In genomic region chr4:138463832-138464487, GRCm38 (mm10) we compare ENCODE assay signal across 8 mouse cellular contexts. TPM values are rescaled to one million over a fixed set of nuclear protein-coding genes. Genes with fewer than 3 reads are reported as not detected.
DNase-seq lines count a peak whose midpoint lies in the region; ATAC-seq and TF ChIP-seq lines count a peak whose summit lies in the region.

No protein-coding gene starts in this region.

- peak overlapping the region; percentile 53 for H3K4me2 ChIP-seq in intestine, embryonic 16.5 days (ENCODE audit: low read depth, low read length)
- peak overlapping the region; percentile 38 for H3K4me2 ChIP-seq in limb, embryonic 15.5 days
- peak overlapping the region; percentile 40 for H3K4me2 ChIP-seq in midbrain, embryonic 14.5 days (ENCODE audit: low read length)
- peak overlapping the region; percentile 40 for H3K4me2 ChIP-seq in stomach, postnatal 0 days (replicated peaks; ENCODE audit: low read depth)

- H3K9me3 ChIP-seq in ES-E14 (ENCODE audit: control insufficient read depth, insufficient read depth, low read depth, low read length), result no peaks in the 10 kb centered on the region
- no peaks in the 10 kb centered on the region for H3K9me3 ChIP-seq in intestine, embryonic 16.5 days (ENCODE audit: control insufficient read depth, low read length)
- no peaks in the 10 kb centered on the region for H3K9me3 ChIP-seq in limb, embryonic 15.5 days
- no peaks in the 10 kb centered on the region for H3K9me3 ChIP-seq in midbrain, embryonic 14.5 days (ENCODE audit: control insufficient read depth, low read length)
- no peaks in the 10 kb centered on the region for H3K9me3 ChIP-seq in stomach, postnatal 0 days (ENCODE audit: control insufficient read depth, low read length)

- no peak for TF ChIP-seq EP300 in stomach, postnatal 0 days (optimal IDR thresholded peaks at IDR 0.05)

- TF ChIP-seq POLR2A in cortical plate, adult 2 months (IDR thresholded peaks at IDR 0.05; ENCODE audit: extremely low read depth, insufficient read depth, low read length), result no peak

- 8% methylated on average over 11 of the region's 11 CpGs for whole genome bisulfite sequencing in intestine, embryonic 16.5 days
- WGBS in limb, embryonic 15.5 days, result 9% methylated on average over 11 of the region's 11 CpGs
- WGBS in midbrain, embryonic 14.5 days, result 4% methylated on average over 11 of the region's 11 CpGs
- WGBS in stomach, postnatal 0 days, result 12% methylated on average over 11 of the region's 11 CpGs

- peak; percentile 51 for DNase-seq in 3134 (ENCODE audit: extremely low read depth, insufficient read length, low spot score)
- DNase-seq in ES-E14 (ENCODE audit: low read depth, low spot score), result no peak
- peak; percentile 91 to 95 for DNase-seq in heart, adult 18-20 months
- DNase-seq in midbrain, embryonic 14.5 days, result peak; percentile 71
- peak; percentile 74 for DNase-seq in stomach, postnatal 0 days (ENCODE audit: low spot score)

- H3K27me3 ChIP-seq in intestine, embryonic 16.5 days (replicated peaks; ENCODE audit: control insufficient read depth, insufficient read depth, low read length), result no peaks in the 10 kb centered on the region
- peaks cover 47% of the 10 kb centered on the region for H3K27me3 ChIP-seq in limb, embryonic 15.5 days
- no peaks in the 10 kb centered on the region for H3K27me3 ChIP-seq in midbrain, embryonic 14.5 days (ENCODE audit: control insufficient read depth, insufficient read depth, low read length)
- no peaks in the 10 kb centered on the region for H3K27me3 ChIP-seq in stomach, postnatal 0 days (ENCODE audit: control insufficient read depth, insufficient read depth, low read length)

- ATAC-seq in intestine, embryonic 16.5 days, result peak; percentile 63
- ATAC-seq in limb, embryonic 15.5 days (ENCODE audit: insufficient number of reproducible peaks, low FRiP score, low TSS enrichment, low read depth), result no peak
- peak; percentile 7; the same call in 1 of the 2 replicates for ATAC-seq in midbrain, embryonic 14.5 days (ENCODE audit: low FRiP score, low TSS enrichment)
- peak; percentile 59; the same call in 1 of the 2 replicates for ATAC-seq in stomach, postnatal 0 days (ENCODE audit: low FRiP score, low TSS enrichment)

- in situ Hi-C loops in ES-E14 (cut with MboI; ENCODE audit: low sequenced_read_pairs in 2 of 2, unreplicated experiment in 2 of 2), result loop anchor here in 1 of 2 experiments (25.0 kb wide), 1 partner anchor 1373 kb away; the partner anchor contains the start of gene Pax7

- H3K36me3 ChIP-seq in ES-E14 (ENCODE audit: control insufficient read depth, insufficient read depth, low read length, poor library complexity, severe bottlenecking), result no peaks in the 10 kb centered on the region
- H3K36me3 ChIP-seq in intestine, embryonic 16.5 days (ENCODE audit: control insufficient read depth, insufficient read depth, low read length), result no peaks in the 10 kb centered on the region
- H3K36me3 ChIP-seq in limb, embryonic 15.5 days, result no peaks in the 10 kb centered on the region
- peaks cover 5% of the 10 kb centered on the region; the same call in 1 of the 2 replicates for H3K36me3 ChIP-seq in midbrain, embryonic 14.5 days (ENCODE audit: control insufficient read depth, insufficient read depth, low read length)
- H3K36me3 ChIP-seq in stomach, postnatal 0 days (ENCODE audit: control insufficient read depth, insufficient read depth, low read length), result no peaks in the 10 kb centered on the region

- no peak for TF ChIP-seq CTCF in cortical plate, adult 2 months (IDR thresholded peaks at IDR 0.05; ENCODE audit: extremely low read depth, insufficient read depth, low read length)
- TF ChIP-seq CTCF in stomach, postnatal 0 days (IDR thresholded peaks at IDR 0.05; ENCODE audit: low read depth), result peak; percentile 8; the same call in 1 of the 2 replicates

- H3K9ac ChIP-seq in ES-E14 (ENCODE audit: insufficient read depth, low read depth, low read length, poor library complexity, severe bottlenecking), result peak overlapping the region; percentile 30; the same call in 1 of the 2 replicates
- peak overlapping the region; percentile 54; the same call in 1 of the 2 replicates for H3K9ac ChIP-seq in intestine, embryonic 16.5 days (ENCODE audit: low read depth, low read length)
- no peak overlapping the region for H3K9ac ChIP-seq in limb, embryonic 15.5 days
- 0 out of 2 replicates have a peak overlapping the region, but pooled peaks have one; percentile 20 for H3K9ac ChIP-seq in midbrain, embryonic 14.5 days (replicated peaks; ENCODE audit: low read length)
- no peak overlapping the region for H3K9ac ChIP-seq in stomach, postnatal 0 days (ENCODE audit: low read length)

- H3K4me3 ChIP-seq in ES-E14 (ENCODE audit: insufficient read depth in 1 of 2, low read depth in 1 of 2, low read length in 2 of 2, poor library complexity in 1 of 2, severe bottlenecking in 1 of 2), result peak overlapping the region; percentile 29 to 51; a peak in 2 of 4 replicates
- no peak overlapping the region for H3K4me3 ChIP-seq in cortical plate, adult 2 months (ENCODE audit: insufficient read depth, low read length)
- peak overlapping the region; percentile 32; the same call in 1 of the 2 replicates for H3K4me3 ChIP-seq in intestine, embryonic 16.5 days (ENCODE audit: low read length)
- H3K4me3 ChIP-seq in limb, embryonic 15.5 days, result no peak overlapping the region; the same call in 1 of the 2 replicates
- H3K4me3 ChIP-seq in midbrain, embryonic 14.5 days (replicated peaks; ENCODE audit: low read depth, low read length), result no peak overlapping the region
- no peak overlapping the region for H3K4me3 ChIP-seq in stomach, postnatal 0 days (ENCODE audit: low read depth, low read length)

- H3K27ac ChIP-seq in ES-E14 (ENCODE audit: insufficient read depth, low read depth, low read length, poor library complexity, severe bottlenecking), result peak overlapping the region; percentile 14; the same call in 1 of the 2 replicates
- H3K27ac ChIP-seq in cortical plate, adult 2 months (ENCODE audit: insufficient read depth, low read length), result peak overlapping the region; percentile 94
- peak overlapping the region; percentile 97 for H3K27ac ChIP-seq in intestine, embryonic 16.5 days (ENCODE audit: low read length)
- H3K27ac ChIP-seq in limb, embryonic 15.5 days, result no peak overlapping the region
- peak overlapping the region; percentile 82 for H3K27ac ChIP-seq in midbrain, embryonic 14.5 days (replicated peaks; ENCODE audit: low read depth, low read length)
- H3K27ac ChIP-seq in stomach, postnatal 0 days (replicated peaks), result peak overlapping the region; percentile 91

- peaks cover 5 to 38% of the 10 kb centered on the region in 2 experiments; a peak in 3 of 4 replicates for H3K4me1 ChIP-seq in ES-E14 (ENCODE audit: control insufficient read depth in 2 of 2, insufficient read depth in 2 of 2, low read length in 2 of 2, poor library complexity in 1 of 2)
- peaks cover 17% of the 10 kb centered on the region for H3K4me1 ChIP-seq in cortical plate, adult 2 months (ENCODE audit: control insufficient read depth, insufficient read depth, low read length)
- peaks cover 59% of the 10 kb centered on the region for H3K4me1 ChIP-seq in intestine, embryonic 16.5 days (ENCODE audit: control insufficient read depth, insufficient read depth, low read length)
- H3K4me1 ChIP-seq in limb, embryonic 15.5 days, result peaks cover 36% of the 10 kb centered on the region
- H3K4me1 ChIP-seq in midbrain, embryonic 14.5 days (ENCODE audit: control insufficient read depth, insufficient read depth, low read length), result peaks cover 46% of the 10 kb centered on the region
- H3K4me1 ChIP-seq in stomach, postnatal 0 days (replicated peaks; ENCODE audit: control insufficient read depth, insufficient read depth), result no peaks in the 10 kb centered on the region; the same call in none of the 2 replicates

TF ChIP-seq in ES-E14, 5 proteins besides CTCF, POLR2A, EP300 and RAD21:
- TF ChIP-seq MAFK (IDR thresholded peaks at IDR 0.05; ENCODE audit: insufficient read depth, low read depth, low read length) (no peak), ZNF384 (IDR thresholded peaks at IDR 0.05; ENCODE audit: low read depth, low read length) (0 out of 2 replicates have a peak, but pooled peaks have one; percentile 11), HCFC1 (IDR thresholded peaks at IDR 0.05; ENCODE audit: borderline replicate concordance, insufficient read depth, low read length) (no peak), ZC3H11A (IDR thresholded peaks at IDR 0.05; ENCODE audit: borderline replicate concordance, low read depth, low read length) (no peak)

RNA-seq across cellular contexts. Expression of gene Camk2n1, which starts 9.8 kb away (rescaled TPM):
- total RNA-seq in ES-E14 (2012; rRNA removed), result 1.2 and 1.4 TPM in 2 replicates
- polyA plus RNA-seq in cortical plate, adult 2 months (2012; rRNA removed), result 995 and 1,039 TPM in 2 replicates
- total RNA-seq in heart, adult 18-20 months (2021), result 10 to 100 TPM; 12.3 to 12.6 TPM
- 3.5 and 3.6 TPM in 2 replicates for polyA plus RNA-seq in intestine, embryonic 16.5 days (2015; fragmentation: Nextera tagmentation; extraction: Ambion mirVana)
- 1.7 and 2.2 TPM in 2 replicates for polyA plus RNA-seq in limb, embryonic 15.5 days (2015; fragmentation: Nextera tagmentation; extraction: Ambion mirVana)
- 15.4 and 20.5 TPM in 2 replicates for polyA plus RNA-seq in midbrain, embryonic 14.5 days (2014; fragmentation: Nextera tagmentation; extraction: Ambion mirVana)
- polyA plus RNA-seq in stomach, postnatal 0 days (2015; fragmentation: Nextera tagmentation; extraction: Ambion mirVana), result 4.5 and 4.8 TPM in 2 replicates

RNA-seq across cellular contexts. Expression of gene Mul1, which starts 29.5 kb away (rescaled TPM):
- 58.4 and 62.3 TPM in 2 replicates for total RNA-seq in ES-E14 (2012; rRNA removed)
- 28.2 and 30.6 TPM in 2 replicates for polyA plus RNA-seq in cortical plate, adult 2 months (2012; rRNA removed)
- total RNA-seq in heart, adult 18-20 months (2021), result 10 to 100 TPM; 76.1 to 88.4 TPM
- 32.7 and 35.3 TPM in 2 replicates for polyA plus RNA-seq in intestine, embryonic 16.5 days (2015; fragmentation: Nextera tagmentation; extraction: Ambion mirVana)
- polyA plus RNA-seq in limb, embryonic 15.5 days (2015; fragmentation: Nextera tagmentation; extraction: Ambion mirVana), result 16.8 and 17.7 TPM in 2 replicates
- 22.8 and 23.8 TPM in 2 replicates for polyA plus RNA-seq in midbrain, embryonic 14.5 days (2014; fragmentation: Nextera tagmentation; extraction: Ambion mirVana)
- 17.1 and 18.7 TPM in 2 replicates for polyA plus RNA-seq in stomach, postnatal 0 days (2015; fragmentation: Nextera tagmentation; extraction: Ambion mirVana)

Comparison
In these comparisons a context has a peak if more than half of its experiments do, and no peak if none do; other contexts are left out.
1. H3K4me3 ChIP-seq: peak in ES-E14 (2 of 2) and intestine, embryonic 16.5 days (single experiment); none in cortical plate, adult 2 months (single experiment), limb, embryonic 15.5 days (single experiment), midbrain, embryonic 14.5 days (single experiment) and stomach, postnatal 0 days (single experiment).
2. H3K9ac ChIP-seq: peak in ES-E14 (single experiment), intestine, embryonic 16.5 days (single experiment) and midbrain, embryonic 14.5 days (single experiment); none in limb, embryonic 15.5 days (single experiment) and stomach, postnatal 0 days (single experiment).
3. RNA of gene Camk2n1, which starts 9.8 kb away (polyA plus RNA-seq): 995 to 1,039 TPM in cortical plate, adult 2 months; 15.4 to 20.5 TPM in midbrain, embryonic 14.5 days, 4.5 to 4.8 TPM in stomach, postnatal 0 days, 3.5 to 3.6 TPM in intestine, embryonic 16.5 days and 1.7 to 2.2 TPM in limb, embryonic 15.5 days; every median in the first group is over 10 times any median in the second.
4. Peak in every context shown above with its lines, with median percentiles within 50 percentile points of each other: H3K4me2 ChIP-seq.